Mouse (Mus musculus) C2C12 (cell line): ENCODE data around the gene Dgkd.

ENCODE experiments used
- CEBPB ChIP-seq: IDR thresholded peaks from one replicate; pipeline ENCODE4 v1.6.1; 2011; ENCODE audit warnings: low read depth, mild to moderate bottlenecking, control low read depth, moderate library complexity
- CTCF ChIP-seq: IDR thresholded peaks from one replicate; pipeline ENCODE4 v1.5.1; 2011; ENCODE audit not compliant: control insufficient read depth, insufficient read depth, insufficient read length
- FOSL1 ChIP-seq: IDR thresholded peaks from one replicate; pipeline ENCODE4 v1.8.0; 2011; ENCODE audit warnings: mild to moderate bottlenecking, low read length; ENCODE audit not compliant: poor library complexity, insufficient read depth, severe bottlenecking
- MAX ChIP-seq: IDR thresholded peaks from one replicate; pipeline ENCODE4 v1.6.1; 2011; ENCODE audit warnings: mild to moderate bottlenecking, control low read depth
- MYOD1 ChIP-seq: IDR thresholded peaks from one replicate; pipeline ENCODE4 v1.6.1; 2011; ENCODE audit warnings: low read depth; ENCODE audit not compliant: control insufficient read depth, insufficient read length
- MYOG ChIP-seq: IDR thresholded peaks from one replicate; pipeline ENCODE4 v1.6.1; 2011; ENCODE audit not compliant: control insufficient read depth, insufficient read length; ENCODE audit errors: extremely low read depth
- USF1 ChIP-seq: IDR thresholded peaks from one replicate; pipeline ENCODE4 v1.6.1; 2011; ENCODE audit warnings: low read depth, mild to moderate bottlenecking, control low read depth, moderate library complexity

GRCm38 (mm10) chr1:87825991-87826390, 27.1 kb upstream of the Dgkd start:
- no peak for TF ChIP-seq CTCF
- no peak for TF ChIP-seq MYOG
- TF ChIP-seq MAX, result no peak
- no peak for TF ChIP-seq CEBPB
- TF ChIP-seq MYOD1, result no peak
- no peak for TF ChIP-seq USF1
- TF ChIP-seq FOSL1, result no peak
